Mouse (Mus musculus) intestine, embryonic 15.5 days (tissue): ENCODE measurements at regions not wholly inside any gene's neighbourhood (a gene's known extent, or its start where the extent isn't known, plus 50 kb on each side); places are given as distances from the start of the nearest gene placed in this dataset.

Experiments used
- ATAC-seq: fragments of 200-750 bp; cut with Nextera tagmentation; 2 replicates; pipeline ENCODE4 v1.8.0; 2017; ENCODE audit warnings: moderate TSS enrichment, moderate library complexity
- H3K27ac ChIP-seq: fragments of 300-500 bp; sonication (generic); 2 replicates; pipeline ENCODE4 v1.5.1; 2015; ENCODE audit warnings: mild to moderate bottlenecking, inconsistent platforms
- H3K27me3 ChIP-seq: fragments of 300-500 bp; sonication (generic); replicated peaks from 2 replicates; pipeline ENCODE4 v1.6.1; 2015; ENCODE audit warnings: inconsistent platforms
- H3K36me3 ChIP-seq: fragments of 300-500 bp; sonication (generic); 2 replicates; pipeline ENCODE4 v1.6.1; 2015; ENCODE audit warnings: inconsistent platforms
- H3K4me1 ChIP-seq: fragments of 300-500 bp; sonication (generic); replicated peaks from 2 replicates; pipeline ENCODE4 v1.6.1; 2015; ENCODE audit warnings: inconsistent platforms
- H3K4me2 ChIP-seq: fragments of 300-500 bp; sonication (generic); replicated peaks from 2 replicates; pipeline ENCODE4 v1.6.1; 2015; ENCODE audit warnings: mild to moderate bottlenecking, inconsistent platforms
- H3K4me3 ChIP-seq: fragments of 300-500 bp; sonication (generic); replicated peaks from 2 replicates; pipeline ENCODE4 v1.5.1; 2015; ENCODE audit warnings: inconsistent platforms
- H3K9ac ChIP-seq: fragments of 300-500 bp; sonication (generic); 2 replicates; pipeline ENCODE4 v1.6.1; 2015; ENCODE audit warnings: inconsistent platforms
- H3K9me3 ChIP-seq: fragments of 300-500 bp; sonication (generic); 2 replicates; pipeline ENCODE4 v1.6.1; 2016; ENCODE audit warnings: inconsistent platforms
- WGBS: fragments of 180-500 bp; shearing (Covaris S2); methylation state at CpG from one replicate; pipeline ENCODE4 v1.1.7; 2015; 5-methylcytosine and 5-hydroxymethylcytosine counted together

- 72% methylated on average over 9 of the region's 9 CpGs for WGBS
These were observed 206.0 kb upstream of the Smim15 start for GRCm38 (mm10) chr13:107838126-107838715.

GRCm38 (mm10) chr13:107837206-107837952 is 206.9 kb upstream of the Smim15 start:
- Histone ChIP-seq H3K4me2 (no peak overlapping the region), H3K27ac (no peak overlapping the region), H3K4me1 (peaks cover 10% of the 10 kb centered on the region), H3K27me3 (no peaks in the 10 kb centered on the region), H3K9me3 (no peaks in the 10 kb centered on the region), H3K4me3 (no peak overlapping the region), H3K9ac (no peak overlapping the region), H3K36me3 (no peaks in the 10 kb centered on the region)
- WGBS = 48% methylated on average over 5 of the region's 5 CpGs
- no peak for ATAC-seq

More at GRCm38 (mm10) chr13:107838126-107838715, 206.0 kb upstream of the Smim15 start:
- Histone ChIP-seq H3K27me3 (no peaks in the 10 kb centered on the region), H3K4me1 (peaks cover 15% of the 10 kb centered on the region), H3K36me3 (no peaks in the 10 kb centered on the region), H3K27ac (no peak overlapping the region), H3K9ac (no peak overlapping the region), H3K4me3 (no peak overlapping the region), H3K4me2 (no peak overlapping the region), H3K9me3 (no peaks in the 10 kb centered on the region)
- peak; percentile 51; the same call in 1 of the 2 replicates for ATAC-seq

GRCm38 (mm10) chr13:107835756-107836385 is 208.4 kb upstream of the Smim15 start:
- Histone ChIP-seq H3K9ac (no peak overlapping the region), H3K27me3 (no peaks in the 10 kb centered on the region), H3K4me2 (no peak overlapping the region), H3K36me3 (no peaks in the 10 kb centered on the region), H3K9me3 (no peaks in the 10 kb centered on the region), H3K4me3 (no peak overlapping the region), H3K27ac (no peak overlapping the region), H3K4me1 (peaks cover 16% of the 10 kb centered on the region)
- WGBS = 64% methylated on average over 9 of the region's 9 CpGs
- ATAC-seq = no peak

- H3K4me3 ChIP-seq = no peak overlapping the region
- H3K27me3 ChIP-seq = no peaks in the 10 kb centered on the region
- H3K27ac ChIP-seq = no peak overlapping the region
- 61% methylated on average over 5 of the region's 5 CpGs for WGBS
- H3K9ac ChIP-seq = no peak overlapping the region
- no peaks in the 10 kb centered on the region for H3K9me3 ChIP-seq
- H3K4me2 ChIP-seq = no peak overlapping the region
- peaks cover 9% of the 10 kb centered on the region for H3K4me1 ChIP-seq
- ATAC-seq = peak; percentile 2; the same call in 1 of the 2 replicates
- no peaks in the 10 kb centered on the region for H3K36me3 ChIP-seq
These were observed 212.2 kb upstream of the Smim15 start for GRCm38 (mm10) chr13:107831997-107832396.

GRCm38 (mm10) chr13:107831221-107831681 is 213.0 kb upstream of the Smim15 start:
- 2% methylated on average over 17 of the region's 17 CpGs for whole genome bisulfite sequencing

GRCm38 (mm10) chr13:107830281-107830680 is 214.0 kb upstream of the Smim15 start:
- H3K4me3 ChIP-seq = no peak overlapping the region
- peaks cover 8% of the 10 kb centered on the region; the same call in 1 of the 2 replicates for H3K4me1 ChIP-seq
- H3K27me3 ChIP-seq = no peaks in the 10 kb centered on the region
- no peak for ATAC-seq
- H3K9ac ChIP-seq = no peak overlapping the region
- H3K9me3 ChIP-seq = no peaks in the 10 kb centered on the region
- 0 out of 2 replicates have a peak overlapping the region, but pooled peaks have one; percentile 42 for H3K4me2 ChIP-seq
- H3K36me3 ChIP-seq = no peaks in the 10 kb centered on the region
- WGBS = 56% methylated on average over 2 of the region's 2 CpGs
- no peak overlapping the region for H3K27ac ChIP-seq

More at GRCm38 (mm10) chr13:107831221-107831681, 213.0 kb upstream of the Smim15 start:
- Histone ChIP-seq H3K27me3 (no peaks in the 10 kb centered on the region), H3K4me3 (peak overlapping the region; percentile 26), H3K9ac (no peak overlapping the region), H3K27ac (no peak overlapping the region), H3K9me3 (no peaks in the 10 kb centered on the region), H3K36me3 (no peaks in the 10 kb centered on the region), H3K4me1 (peaks cover 11% of the 10 kb centered on the region), H3K4me2 (peak overlapping the region; percentile 42)
- ATAC-seq = peak; percentile 100

- ATAC-seq = no peak
- WGBS = 94% methylated on average over 4 of the region's 4 CpGs
These were observed 214.4 kb upstream of the Smim15 start for GRCm38 (mm10) chr13:107829861-107830260.

GRCm38 (mm10) chr13:107825636-107826035 is 218.6 kb upstream of the Smim15 start:
- H3K27ac ChIP-seq = no peak overlapping the region
- WGBS = 67% methylated on average over 4 of the region's 4 CpGs
- no peak for ATAC-seq

More at GRCm38 (mm10) chr13:107829861-107830260, 214.4 kb upstream of the Smim15 start:
- Histone ChIP-seq H3K9ac (no peak overlapping the region), H3K36me3 (no peaks in the 10 kb centered on the region), H3K4me1 (peaks cover 8% of the 10 kb centered on the region; the same call in 1 of the 2 replicates), H3K27ac (no peak overlapping the region), H3K9me3 (no peaks in the 10 kb centered on the region), H3K27me3 (no peaks in the 10 kb centered on the region), H3K4me2 (no peak overlapping the region), H3K4me3 (no peak overlapping the region)

GRCm38 (mm10) chr13:107823342-107823741 is 220.9 kb upstream of the Smim15 start:
- no peak for ATAC-seq
- Histone ChIP-seq H3K4me2 (no peak overlapping the region), H3K9me3 (no peaks in the 10 kb centered on the region), H3K4me3 (no peak overlapping the region), H3K27me3 (no peaks in the 10 kb centered on the region), H3K4me1 (0 out of 2 replicates have a peak, but pooled peaks cover 4% of the 10 kb centered on the region), H3K9ac (no peak overlapping the region), H3K27ac (no peak overlapping the region), H3K36me3 (no peaks in the 10 kb centered on the region)
- WGBS = 61% methylated on average over 1 of the region's 1 CpGs

More at GRCm38 (mm10) chr13:107825636-107826035, 218.6 kb upstream of the Smim15 start:
- H3K4me3 ChIP-seq = no peak overlapping the region
- no peak overlapping the region for H3K4me2 ChIP-seq
- H3K36me3 ChIP-seq = no peaks in the 10 kb centered on the region
- H3K27me3 ChIP-seq = no peaks in the 10 kb centered on the region
- H3K9me3 ChIP-seq = no peaks in the 10 kb centered on the region
- no peak overlapping the region for H3K9ac ChIP-seq
- H3K4me1 ChIP-seq = 0 out of 2 replicates have a peak, but pooled peaks cover 4% of the 10 kb centered on the region

GRCm38 (mm10) chr13:107822198-107822597 is 222.0 kb upstream of the Smim15 start:
- Histone ChIP-seq H3K36me3 (no peaks in the 10 kb centered on the region), H3K27ac (no peak overlapping the region), H3K9ac (no peak overlapping the region), H3K9me3 (no peaks in the 10 kb centered on the region), H3K4me2 (no peak overlapping the region), H3K4me1 (0 out of 2 replicates have a peak, but pooled peaks cover 4% of the 10 kb centered on the region), H3K4me3 (no peak overlapping the region), H3K27me3 (no peaks in the 10 kb centered on the region)
- no peak for ATAC-seq
- WGBS = 78% methylated on average over 2 of the region's 2 CpGs

- no peaks in the 10 kb centered on the region for H3K9me3 ChIP-seq
- H3K36me3 ChIP-seq = no peaks in the 10 kb centered on the region
- no peak overlapping the region for H3K27ac ChIP-seq
- H3K9ac ChIP-seq = no peak overlapping the region
- H3K4me1 ChIP-seq = peaks cover 8% of the 10 kb centered on the region; the same call in 1 of the 2 replicates
- no peak overlapping the region for H3K4me2 ChIP-seq
- H3K27me3 ChIP-seq = no peaks in the 10 kb centered on the region
- WGBS = 62% methylated on average over 9 of the region's 9 CpGs
- no peak for ATAC-seq
- no peak overlapping the region for H3K4me3 ChIP-seq
These were observed 230.6 kb upstream of the Smim15 start for GRCm38 (mm10) chr13:107813562-107814161.

GRCm38 (mm10) chr13:107812014-107812413 is 232.2 kb upstream of the Smim15 start:
- 36% methylated on average over 5 of the region's 5 CpGs for WGBS
- Histone ChIP-seq H3K4me1 (peaks cover 8% of the 10 kb centered on the region; the same call in 1 of the 2 replicates), H3K4me3 (no peak overlapping the region), H3K9me3 (no peaks in the 10 kb centered on the region), H3K4me2 (no peak overlapping the region), H3K9ac (no peak overlapping the region), H3K27me3 (no peaks in the 10 kb centered on the region), H3K27ac (no peak overlapping the region), H3K36me3 (no peaks in the 10 kb centered on the region)
- no peak for ATAC-seq
